Mouse (Mus musculus) heart, embryonic 14.5 days (tissue): ENCODE data around the gene Olfr1086. TPM values are rescaled to one million over a fixed set of nuclear protein-coding genes. Genes with fewer than 3 reads are reported as not detected.
"Not testable (repeated sequence)": the region's sequence is repeated elsewhere in the genome, so short reads cannot be mapped to it uniquely, and the experiment has no call there.

ENCODE experiments used
- ATAC-seq: fragments of 200-750 bp; cut with Nextera tagmentation; 2 replicates; pipeline ENCODE4 v1.8.0; 2017; ENCODE audit warnings: low read depth, moderate TSS enrichment; ENCODE audit not compliant: insufficient number of reproducible peaks, insufficient read depth, low FRiP score
- H3K27ac ChIP-seq, 2 experiments: fragments of 200-500 bp in 1 of 2; fragments of 300-500 bp in 1 of 2; sonication (generic) in 1 of 2; replicated peaks in 1 of 2; 2 replicates each; pipeline ENCODE4 v1.5.1; 2012 to 2014; ENCODE audit warnings: low read depth in 2 of 2, low read length in 2 of 2, control low read depth in 1 of 2, mild to moderate bottlenecking in 1 of 2, mixed read lengths in 1 of 2; ENCODE audit not compliant: control insufficient read depth in 1 of 2, insufficient read depth in 1 of 2
- H3K27me3 ChIP-seq: fragments of 300-500 bp; sonication (generic); 2 replicates; pipeline ENCODE4 v1.6.1; 2014; ENCODE audit warnings: mild to moderate bottlenecking, low read length, control low read depth; ENCODE audit not compliant: control insufficient read depth, insufficient read depth
- H3K36me3 ChIP-seq: fragments of 300-500 bp; sonication (generic); 2 replicates; pipeline ENCODE4 v1.6.1; 2014; ENCODE audit warnings: mild to moderate bottlenecking, control low read depth, low read length, mixed read lengths; ENCODE audit not compliant: control insufficient read depth, insufficient read depth
- H3K4me1 ChIP-seq, 2 experiments: fragments of 200-500 bp in 1 of 2; fragments of 300-500 bp in 1 of 2; sonication (generic) in 1 of 2; 2 replicates each; pipeline ENCODE4 v1.6.1; 2012 to 2014; ENCODE audit warnings: low read length in 2 of 2, control low read depth in 1 of 2, mixed read lengths in 1 of 2; ENCODE audit not compliant: control insufficient read depth in 2 of 2, insufficient read depth in 2 of 2
- H3K4me2 ChIP-seq: fragments of 300-500 bp; sonication (generic); 2 replicates; pipeline ENCODE4 v1.6.1; 2014; ENCODE audit warnings: mild to moderate bottlenecking, low read length
- H3K4me3 ChIP-seq, 2 experiments: fragments of 200-500 bp in 1 of 2; fragments of 300-500 bp in 1 of 2; sonication (generic) in 1 of 2; 2 replicates each; pipeline ENCODE4 v1.5.1; 2012 to 2014; ENCODE audit warnings: low read length in 2 of 2, mild to moderate bottlenecking in 2 of 2, control low read depth in 1 of 2, low read depth in 1 of 2, moderate library complexity in 1 of 2; ENCODE audit not compliant: control insufficient read depth in 1 of 2, insufficient read depth in 1 of 2
- H3K9ac ChIP-seq: fragments of 300-500 bp; sonication (generic); 2 replicates; pipeline ENCODE4 v1.6.1; 2014; ENCODE audit warnings: mild to moderate bottlenecking, low read length
- H3K9me3 ChIP-seq: fragments of 300-500 bp; sonication (generic); 2 replicates; pipeline ENCODE4 v1.6.1; 2016; ENCODE audit warnings: low read length, control low read depth; ENCODE audit not compliant: control insufficient read depth
- WGBS: fragments of 180-500 bp; shearing (Covaris S2); extraction: QIAGEN DNeasy Blood & Tissue Kit; methylation state at CpG from one replicate; pipeline ENCODE4 v1.1.7; 2014; 5-methylcytosine and 5-hydroxymethylcytosine counted together
- polyA plus RNA-seq: library from polyadenylated mRNA; unstranded; fragments of >200 nt; fragmentation: Nextera tagmentation; extraction: Ambion mirVana; gene quantifications from 2 replicates; pipeline ENCODE4 v1.2.1, GENCODE M21; 2014

The Olfr1086 gene
- polyA plus RNA-seq, result not detected in 2 replicates

DNA sequence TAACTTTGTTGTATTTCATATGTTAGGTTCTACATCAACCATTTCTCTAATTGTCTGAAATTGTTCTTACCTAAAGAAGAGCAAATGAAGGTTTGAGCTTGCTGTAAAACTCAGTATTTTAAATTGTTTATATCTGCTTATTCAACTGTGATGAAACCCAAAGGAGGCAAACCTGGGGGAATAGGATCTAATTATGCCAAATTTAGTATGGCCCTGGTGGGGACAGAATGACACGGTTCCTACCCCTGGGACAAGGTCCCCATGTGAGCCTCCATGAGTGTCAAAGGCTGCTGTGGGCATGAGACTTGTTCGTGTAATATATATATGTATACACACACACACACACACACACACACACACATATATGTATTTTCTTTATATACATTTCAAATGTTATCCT is at the start of gene Olfr1086:
Gene Olfr1086 (minus strand): TSS at position 101 of the 400 bp plus-strand sequence.
- Histone ChIP-seq H3K4me3 (no peak within 1 kb of the TSS), H3K9ac (no peak within 1 kb of the TSS), H3K27ac (no peak within 1 kb of the TSS), H3K4me1 (no peaks in the 10 kb centered on the region), H3K9me3 (no peaks in the 10 kb centered on the region), H3K36me3 (no peaks in the 10 kb centered on the region), H3K4me2 (no peak within 1 kb of the TSS), H3K27me3 (no peaks in the 10 kb centered on the region)
- WGBS, result 78% methylated on average over 2 of the region's 2 CpGs
- ATAC-seq, result no peak

- no peaks in the 10 kb centered on the region for H3K36me3 ChIP-seq
Observed at GRCm38 (mm10) chr2:86698295-86698694, 18.4 kb upstream of the Olfr1086 start, which contains the start of gene Olfr1087. TSS of gene Olfr1087 (minus strand) at chr2:86698395.

DNA sequence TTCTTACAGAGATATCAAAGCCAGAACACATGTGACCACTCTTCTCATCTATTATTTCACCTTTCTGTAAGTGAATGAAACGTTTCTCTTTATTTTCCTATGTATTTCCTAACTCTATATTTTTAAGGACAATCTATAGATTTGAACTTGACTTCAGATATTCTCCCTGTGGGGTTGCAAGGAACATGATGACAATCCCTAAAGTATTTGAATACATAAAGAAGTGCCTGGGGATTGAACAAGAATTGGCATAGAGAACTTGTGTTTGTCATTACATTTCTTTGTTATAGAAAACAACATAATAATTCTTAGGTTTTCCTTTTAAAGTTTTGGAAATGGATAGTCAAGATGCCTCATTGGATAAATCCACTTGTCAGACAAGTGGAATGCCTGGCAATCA is 18.0 kb downstream of the Olfr1086 start, which contains the start of gene Olfr1085:
Gene Olfr1085 (minus strand): TSS at position 101 of the 400 bp plus-strand sequence.
- Histone ChIP-seq H3K4me3 (no peak within 1 kb of the TSS), H3K27me3 (no peaks in the 10 kb centered on the region), H3K36me3 (no peaks in the 10 kb centered on the region), H3K4me1 (no peaks in the 10 kb centered on the region), H3K27ac (no peak within 1 kb of the TSS), H3K4me2 (no peak within 1 kb of the TSS), H3K9ac (no peak within 1 kb of the TSS), H3K9me3 (no peaks in the 10 kb centered on the region)
- ATAC-seq, result no peak
- 26% methylated on average over 1 of the region's 1 CpGs for WGBS

More at GRCm38 (mm10) chr2:86698295-86698694, 18.4 kb upstream of the Olfr1086 start, which contains the start of gene Olfr1087:
- Histone ChIP-seq H3K4me2 (no peak within 1 kb of the TSS), H3K4me1 (no peaks in the 10 kb centered on the region), H3K27me3 (no peaks in the 10 kb centered on the region), H3K27ac (no peak within 1 kb of the TSS), H3K9me3 (no peaks in the 10 kb centered on the region), H3K9ac (no peak within 1 kb of the TSS), H3K4me3 (no peak within 1 kb of the TSS)
- no peak for ATAC-seq

GRCm38 (mm10) chr2:86639625-86640024 is 40.3 kb downstream of the Olfr1086 start, which contains the start of gene Olfr1084:
TSS of gene Olfr1084 (minus strand) at chr2:86639725.
- not testable (repeated sequence) for H3K36me3 ChIP-seq, H3K9ac ChIP-seq, H3K27me3 ChIP-seq, H3K27ac ChIP-seq, H3K4me3 ChIP-seq, ATAC-seq, H3K4me2 ChIP-seq, H3K4me1 ChIP-seq, H3K9me3 ChIP-seq
- 72% methylated on average over 1 of the region's 1 CpGs for WGBS

Other genes starting within 250 kb of the Olfr1086 start
- not detected in 2 replicates for gene Olfr1065, start 229.5 kb downstream of the Olfr1086 start, polyA plus RNA-seq
- not detected in 2 replicates for gene Olfr1066, start 223.8 kb downstream of the Olfr1086 start, polyA plus RNA-seq
- not detected in 2 replicates for gene Olfr228, start 192.7 kb downstream of the Olfr1086 start, polyA plus RNA-seq
- not detected in 2 replicates for gene Olfr1076, start 171.6 kb downstream of the Olfr1086 start, polyA plus RNA-seq
- not detected in 2 replicates for gene Olfr1079, start 137.6 kb downstream of the Olfr1086 start, polyA plus RNA-seq
- gene Olfr1080, start 121.9 kb downstream of the Olfr1086 start, polyA plus RNA-seq, result not detected in 2 replicates
- not detected in 2 replicates for gene Olfr1082, start 81.1 kb downstream of the Olfr1086 start, polyA plus RNA-seq
- not detected in 2 replicates for gene Olfr1084, start 40.4 kb downstream of the Olfr1086 start, polyA plus RNA-seq
- not detected in 2 replicates for gene Olfr1085, start 18.1 kb downstream of the Olfr1086 start, polyA plus RNA-seq
- not detected in 2 replicates for gene Olfr1087, start 18.3 kb upstream of the Olfr1086 start, polyA plus RNA-seq
- not detected in 2 replicates for gene Olfr1089, start 53.6 kb upstream of the Olfr1086 start, polyA plus RNA-seq
- not detected in 2 replicates for gene Olfr1090, start 78.9 kb upstream of the Olfr1086 start, polyA plus RNA-seq
- gene Olfr1093, start 102.4 kb upstream of the Olfr1086 start, polyA plus RNA-seq, result not detected in 2 replicates
- gene Olfr141, start 129.9 kb upstream of the Olfr1086 start, polyA plus RNA-seq, result not detected in 2 replicates
- not detected in 2 replicates for gene Olfr1094, start 144.6 kb upstream of the Olfr1086 start, polyA plus RNA-seq
- not detected in 2 replicates for gene Olfr1095, start 171.6 kb upstream of the Olfr1086 start, polyA plus RNA-seq
- not detected in 2 replicates for gene Gm13723, start 194.7 kb upstream of the Olfr1086 start, polyA plus RNA-seq
- not detected in 2 replicates for gene Olfr1097, start 212.1 kb upstream of the Olfr1086 start, polyA plus RNA-seq
- not detected in 2 replicates for gene Olfr1098, start 244.5 kb upstream of the Olfr1086 start, polyA plus RNA-seq